9 mouse cellular contexts compared by ENCODE assay signal in the genomic region with DNA sequence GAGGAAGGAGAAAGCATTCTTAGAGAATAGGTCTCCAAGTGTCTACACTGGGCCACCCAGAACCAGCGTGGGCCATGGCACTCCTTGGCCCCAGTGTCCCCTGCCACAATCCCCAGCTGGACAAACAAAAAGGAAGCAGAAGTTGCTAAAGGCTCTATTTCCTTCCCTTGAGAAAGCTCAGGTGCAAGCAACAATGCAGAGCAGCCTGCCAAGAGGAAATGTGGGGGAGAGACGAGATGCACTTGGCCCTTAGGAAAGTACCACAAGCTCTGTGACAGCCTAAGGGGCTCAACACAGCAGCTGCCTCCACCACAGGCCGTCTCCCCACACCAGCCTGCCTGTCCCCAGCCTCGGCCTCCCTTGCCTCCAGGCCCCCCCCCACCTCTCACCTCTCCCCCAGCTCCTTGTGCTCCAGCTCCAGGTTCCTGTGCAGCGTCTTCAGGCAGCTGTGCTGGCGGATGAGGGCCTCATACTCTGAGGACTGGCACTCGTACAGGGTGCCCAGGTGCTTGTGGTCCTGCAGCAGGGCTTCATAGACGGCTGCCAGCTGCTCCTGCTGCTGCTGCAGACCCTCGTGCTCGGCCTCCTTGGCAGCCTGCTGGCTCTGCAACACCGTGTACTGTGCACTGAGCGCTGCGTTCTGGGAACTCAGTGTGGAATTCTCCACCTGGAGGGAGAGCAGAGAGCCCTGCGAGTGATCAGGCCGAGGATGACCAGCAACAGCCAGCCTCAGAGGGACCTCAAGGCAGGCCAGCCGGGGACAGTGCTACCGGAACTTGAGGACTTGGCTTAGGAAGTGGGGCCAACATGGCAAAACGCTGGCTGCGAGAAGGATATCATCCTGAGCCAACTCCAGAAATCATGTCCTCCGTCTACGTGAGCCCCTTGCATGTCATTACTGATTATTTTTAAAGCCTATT. TPM values are rescaled to one million over a fixed set of nuclear protein-coding genes. Genes with fewer than 3 reads are reported as not detected.
A peak's percentile ranks its signal among the peaks of the same experiment; 100 is the strongest.
DNase-seq lines count a peak whose midpoint lies in the region; ATAC-seq lines count a peak whose summit lies in the region.
"Had no signal": no experiment of that assay in that cellular context is flagged by ENCODE, and none has a peak within 500 bp of the region (broad histone marks: within the 10 kb centered on the region; RNA-seq: fewer than 3 reads in every experiment).

No protein-coding gene starts in this region.

- H3K4me3 ChIP-seq in heart, embryonic 12.5 days: no peak overlapping the region
- H3K4me3 ChIP-seq in embryonic facial prominence, embryonic 14.5 days (ENCODE audit: low read depth, low read length): no peak overlapping the region
- no peak overlapping the region for H3K4me3 ChIP-seq in hindbrain, embryonic 16.5 days (ENCODE audit: low read length)

- H3K4me2 ChIP-seq in heart, embryonic 12.5 days: no peak overlapping the region
- no peak overlapping the region for H3K4me2 ChIP-seq in embryonic facial prominence, embryonic 14.5 days (ENCODE audit: low read depth, low read length)
- H3K4me2 ChIP-seq in hindbrain, embryonic 16.5 days (ENCODE audit: low read length): no peak overlapping the region

- WGBS in heart, embryonic 12.5 days: 73% methylated on average over 21 of the region's 21 CpGs
- WGBS in embryonic facial prominence, embryonic 14.5 days: 65% methylated on average over 19 of the region's 21 CpGs
- 64% methylated on average over 20 of the region's 21 CpGs for WGBS in hindbrain, embryonic 16.5 days

- H3K27me3 ChIP-seq in heart, embryonic 12.5 days (replicated peaks): peaks cover 40% of the 10 kb centered on the region
- no peaks in the 10 kb centered on the region for H3K27me3 ChIP-seq in embryonic facial prominence, embryonic 14.5 days (replicated peaks; ENCODE audit: control insufficient read depth, insufficient read depth, low read length)
- H3K27me3 ChIP-seq in hindbrain, embryonic 16.5 days (replicated peaks; ENCODE audit: control insufficient read depth, insufficient read depth, low read length): no peaks in the 10 kb centered on the region

- no peak; the same call in 1 of the 2 replicates for ATAC-seq in heart, embryonic 12.5 days (ENCODE audit: insufficient number of reproducible peaks, low FRiP score)
- ATAC-seq in embryonic facial prominence, embryonic 14.5 days (ENCODE audit: low read depth): peak; percentile 64
- peak; percentile 46; the same call in 1 of the 2 replicates for ATAC-seq in hindbrain, embryonic 16.5 days

- H3K36me3 ChIP-seq in heart, embryonic 12.5 days: no peaks in the 10 kb centered on the region
- no peaks in the 10 kb centered on the region for H3K36me3 ChIP-seq in embryonic facial prominence, embryonic 14.5 days (ENCODE audit: control insufficient read depth, insufficient read depth, low read length)
- peaks cover 15% of the 10 kb centered on the region; the same call in 1 of the 2 replicates for H3K36me3 ChIP-seq in hindbrain, embryonic 16.5 days (ENCODE audit: control insufficient read depth, insufficient read depth, low read length)

- no peaks in the 10 kb centered on the region for H3K9me3 ChIP-seq in heart, embryonic 12.5 days (replicated peaks)
- H3K9me3 ChIP-seq in embryonic facial prominence, embryonic 14.5 days (ENCODE audit: control insufficient read depth, low read length): no peaks in the 10 kb centered on the region
- H3K9me3 ChIP-seq in hindbrain, embryonic 16.5 days (ENCODE audit: control insufficient read depth, low read length): no peaks in the 10 kb centered on the region

- peak; percentile 65 to 83 for DNase-seq in heart, adult 18-20 months
- peak; percentile 63 for DNase-seq in embryonic facial prominence, embryonic 14.5 days (ENCODE audit: low spot score)
- peak; percentile 31 for DNase-seq in lung, postnatal 25 days (ENCODE audit: low spot score)
- DNase-seq in yolk sac, embryonic 10.5 days (ENCODE audit: low spot score): no peak
- no peak for DNase-seq in right cerebral cortex, postnatal 10 days (ENCODE audit: low spot score in 2 of 2)
- DNase-seq in gastrocnemius, adult 8-10 months (ENCODE audit: low spot score in 2 of 2): no peak

- H3K9ac ChIP-seq in heart, embryonic 12.5 days: no peak overlapping the region
- no peak overlapping the region for H3K9ac ChIP-seq in embryonic facial prominence, embryonic 14.5 days (ENCODE audit: low read depth, low read length)
- H3K9ac ChIP-seq in hindbrain, embryonic 16.5 days (ENCODE audit: low read depth, low read length): no peak overlapping the region

- H3K27ac ChIP-seq in heart, embryonic 12.5 days (ENCODE audit: poor library complexity, severe bottlenecking): no peak overlapping the region
- H3K27ac ChIP-seq in embryonic facial prominence, embryonic 14.5 days (replicated peaks; ENCODE audit: low read depth, low read length): peak overlapping the region; percentile 68
- H3K27ac ChIP-seq in hindbrain, embryonic 16.5 days (ENCODE audit: low read depth, low read length): no peak overlapping the region

- no peaks in the 10 kb centered on the region; the same call in 1 of the 2 replicates for H3K4me1 ChIP-seq in heart, embryonic 12.5 days (replicated peaks)
- no peaks in the 10 kb centered on the region for H3K4me1 ChIP-seq in embryonic facial prominence, embryonic 14.5 days (ENCODE audit: control insufficient read depth, insufficient read depth, low read length)
- H3K4me1 ChIP-seq in hindbrain, embryonic 16.5 days (ENCODE audit: control insufficient read depth, insufficient read depth, low read depth, low read length): no peaks in the 10 kb centered on the region

RNA-seq across cellular contexts. Expression of gene Gpr68, which starts 29.7 kb away (rescaled TPM):
- 1 to 10 TPM in 1 of 2 experiments, under 1 TPM in 1; 0.45 to 1.5 TPM for total RNA-seq in heart, adult 18-20 months (2021)
- 4.4 and 6.2 TPM in 2 replicates for polyA plus RNA-seq in heart, embryonic 12.5 days (2016; fragmentation: Nextera tagmentation; extraction: Ambion mirVana)
- 0.18 and 0.46 TPM in 2 replicates for polyA plus RNA-seq in embryonic facial prominence, embryonic 14.5 days (2014; fragmentation: Nextera tagmentation; extraction: Ambion mirVana)
- 6.3 and 6.8 TPM in 2 replicates for polyA plus RNA-seq in hindbrain, embryonic 16.5 days (2015; fragmentation: Nextera tagmentation; extraction: Ambion mirVana)
- total RNA-seq in gastrocnemius, adult 8-10 months (2022): under 1 TPM in 1 of 4 experiments, not detected in 3; 0.15 TPM
- total RNA-seq: common myeloid progenitor, adult 5-6 weeks had no signal

Comparison
In these comparisons a context has a peak if more than half of its experiments do, and no peak if none do; other contexts are left out.
1. DNase-seq: peak in heart, adult 18-20 months (2 of 2), embryonic facial prominence, embryonic 14.5 days (single experiment) and lung, postnatal 25 days (single experiment); none in yolk sac, embryonic 10.5 days (single experiment), right cerebral cortex, postnatal 10 days (0 of 2) and gastrocnemius, adult 8-10 months (0 of 2).